Mouse (Mus musculus): Measurements from ENCODE around the gene Plin2. TPM values are rescaled to one million over a fixed set of nuclear protein-coding genes. Genes with fewer than 3 reads are reported as not detected.

Plin2 gene
- 58.6 and 69.5 TPM in 2 replicates for polyA plus RNA-seq (2016; fragmentation: Nextera tagmentation; extraction: Ambion mirVana)

DNA sequence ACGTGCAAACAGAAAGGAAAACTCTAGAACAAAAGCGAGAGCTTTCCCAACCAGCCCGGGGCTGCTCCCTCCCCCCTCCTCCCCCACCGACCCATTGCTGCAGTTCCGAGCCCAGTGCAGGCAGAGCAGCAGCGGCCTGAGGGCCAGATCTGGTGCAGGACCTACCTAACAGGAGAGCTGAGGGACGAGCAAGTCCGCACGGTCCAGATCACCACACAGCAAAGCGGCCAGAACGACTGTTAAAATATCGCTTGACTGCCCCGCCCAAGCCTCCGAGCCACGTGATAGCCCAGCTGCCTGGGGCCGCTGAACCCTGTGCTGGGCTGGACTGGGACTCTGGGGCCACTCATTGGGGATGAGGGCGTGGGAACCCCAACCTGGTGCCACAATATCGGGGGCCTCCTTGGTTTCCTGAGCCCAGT is at the start of gene Plin2:
Plin2 (minus strand) TSS at position 281 of the 422 bp plus-strand sequence.
- whole genome bisulfite sequencing: under 1% methylated on average over 18 of the region's 18 CpGs
- no peaks in the 10 kb centered on the region; the same call in 1 of the 2 replicates for H3K36me3 ChIP-seq
- peaks cover 7% of the 10 kb centered on the region; the same call in 1 of the 2 replicates for H3K4me1 ChIP-seq
- no peak within 1 kb of the TSS for H3K27ac ChIP-seq
- no peaks in the 10 kb centered on the region for H3K27me3 ChIP-seq (replicated peaks)
- no peaks in the 10 kb centered on the region for H3K9me3 ChIP-seq
- peak within 1 kb of the TSS; percentile 57 for H3K4me3 ChIP-seq
- ATAC-seq (ENCODE audit: low FRiP score, low read depth): peak; percentile 93
- H3K4me2 ChIP-seq (replicated peaks): peak within 1 kb of the TSS; percentile 73
- peak within 1 kb of the TSS; percentile 72 for H3K9ac ChIP-seq

DNA sequence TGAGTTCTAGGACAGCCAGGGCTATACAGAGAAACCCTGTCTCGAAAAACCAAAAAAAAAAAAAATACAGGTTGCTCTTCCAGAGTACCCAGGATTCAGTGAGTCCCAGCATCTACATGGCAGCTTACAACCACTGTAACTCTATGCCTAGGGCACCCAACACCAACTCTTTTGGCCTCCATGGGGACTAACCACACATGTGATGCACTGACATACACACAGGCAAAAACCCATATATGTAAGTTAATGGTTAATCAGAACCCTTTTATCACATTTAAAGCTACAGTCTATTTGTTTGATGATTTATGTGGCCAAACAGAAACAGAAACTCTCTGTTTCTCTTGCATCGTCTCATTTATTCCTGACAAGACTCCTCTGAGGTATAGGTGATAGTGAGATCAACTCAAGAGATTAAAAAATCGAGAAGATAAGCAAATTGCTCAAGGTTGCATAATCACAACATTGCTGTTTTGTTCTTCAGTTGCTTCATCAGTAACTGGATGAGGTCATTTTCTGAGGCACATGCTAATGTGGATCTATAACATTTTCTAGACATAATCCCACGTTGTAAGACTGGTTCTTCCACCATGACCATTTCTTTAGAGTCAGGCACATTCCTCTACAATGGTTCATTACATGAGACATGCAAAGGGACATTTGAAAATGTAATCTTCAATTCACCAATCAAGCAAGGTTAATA is 49.2 kb upstream of the Plin2 start:
- no peaks in the 10 kb centered on the region for H3K9me3 ChIP-seq
- WGBS: 77% methylated on average over 4 of the region's 4 CpGs
- H3K4me3 ChIP-seq: no peak overlapping the region
- no peak overlapping the region for H3K9ac ChIP-seq
- no peak overlapping the region for H3K27ac ChIP-seq
- H3K4me2 ChIP-seq (replicated peaks): no peak overlapping the region
- H3K27me3 ChIP-seq (replicated peaks): no peaks in the 10 kb centered on the region
- no peaks in the 10 kb centered on the region for H3K4me1 ChIP-seq
- ATAC-seq (ENCODE audit: low FRiP score, low read depth): no peak
- H3K36me3 ChIP-seq: no peaks in the 10 kb centered on the region

GRCm38 (mm10) chr4:86717176-86717575 is 47.3 kb upstream of the Plin2 start:
- no peak for ATAC-seq (ENCODE audit: low FRiP score, low read depth)
- Histone ChIP-seq H3K4me2 (replicated peaks) (no peak overlapping the region), H3K27ac (no peak overlapping the region), H3K27me3 (replicated peaks) (no peaks in the 10 kb centered on the region), H3K36me3 (no peaks in the 10 kb centered on the region), H3K4me3 (no peak overlapping the region), H3K4me1 (no peaks in the 10 kb centered on the region), H3K9ac (no peak overlapping the region), H3K9me3 (no peaks in the 10 kb centered on the region)
- WGBS: 93% methylated on average over 1 of the region's 1 CpGs

- Histone ChIP-seq H3K27ac (no peak overlapping the region), H3K4me2 (replicated peaks) (no peak overlapping the region), H3K36me3 (no peaks in the 10 kb centered on the region), H3K4me1 (no peaks in the 10 kb centered on the region), H3K9me3 (no peaks in the 10 kb centered on the region), H3K27me3 (replicated peaks) (no peaks in the 10 kb centered on the region), H3K4me3 (no peak overlapping the region), H3K9ac (no peak overlapping the region)
- 95% methylated on average over 1 of the region's 1 CpGs for WGBS
- no peak for ATAC-seq (ENCODE audit: low FRiP score, low read depth)
Measured at GRCm38 (mm10) chr4:86715341-86715740, 45.5 kb upstream of the Plin2 start.

GRCm38 (mm10) chr4:86713518-86713917 is 43.7 kb upstream of the Plin2 start:
- no peaks in the 10 kb centered on the region for H3K9me3 ChIP-seq
- H3K27me3 ChIP-seq (replicated peaks): no peaks in the 10 kb centered on the region
- H3K4me1 ChIP-seq: no peaks in the 10 kb centered on the region
- H3K9ac ChIP-seq: no peak overlapping the region
- 76% methylated on average over 2 of the region's 2 CpGs for WGBS
- no peaks in the 10 kb centered on the region for H3K36me3 ChIP-seq
- no peak overlapping the region for H3K27ac ChIP-seq
- no peak for ATAC-seq (ENCODE audit: low FRiP score, low read depth)
- no peak overlapping the region for H3K4me2 ChIP-seq (replicated peaks)
- no peak overlapping the region for H3K4me3 ChIP-seq

GRCm38 (mm10) chr4:86712751-86713195 is 42.9 kb upstream of the Plin2 start:
- Histone ChIP-seq H3K4me2 (replicated peaks) (no peak overlapping the region), H3K4me3 (no peak overlapping the region), H3K27me3 (replicated peaks) (no peaks in the 10 kb centered on the region), H3K9ac (no peak overlapping the region), H3K4me1 (no peaks in the 10 kb centered on the region), H3K36me3 (no peaks in the 10 kb centered on the region), H3K27ac (no peak overlapping the region), H3K9me3 (no peaks in the 10 kb centered on the region)
- ATAC-seq (ENCODE audit: low FRiP score, low read depth): no peak
- 91% methylated on average over 12 of the region's 12 CpGs for WGBS

- no peak overlapping the region for H3K4me2 ChIP-seq (replicated peaks)
- H3K9me3 ChIP-seq: no peaks in the 10 kb centered on the region
- WGBS: 68% methylated on average over 4 of the region's 4 CpGs
- H3K4me3 ChIP-seq: no peak overlapping the region
- no peak overlapping the region for H3K27ac ChIP-seq
- no peaks in the 10 kb centered on the region for H3K4me1 ChIP-seq
- H3K27me3 ChIP-seq (replicated peaks): no peaks in the 10 kb centered on the region
- ATAC-seq (ENCODE audit: low FRiP score, low read depth): no peak
- no peaks in the 10 kb centered on the region for H3K36me3 ChIP-seq
- no peak overlapping the region for H3K9ac ChIP-seq
Measured at GRCm38 (mm10) chr4:86710666-86711215, 40.9 kb upstream of the Plin2 start.

DNA sequence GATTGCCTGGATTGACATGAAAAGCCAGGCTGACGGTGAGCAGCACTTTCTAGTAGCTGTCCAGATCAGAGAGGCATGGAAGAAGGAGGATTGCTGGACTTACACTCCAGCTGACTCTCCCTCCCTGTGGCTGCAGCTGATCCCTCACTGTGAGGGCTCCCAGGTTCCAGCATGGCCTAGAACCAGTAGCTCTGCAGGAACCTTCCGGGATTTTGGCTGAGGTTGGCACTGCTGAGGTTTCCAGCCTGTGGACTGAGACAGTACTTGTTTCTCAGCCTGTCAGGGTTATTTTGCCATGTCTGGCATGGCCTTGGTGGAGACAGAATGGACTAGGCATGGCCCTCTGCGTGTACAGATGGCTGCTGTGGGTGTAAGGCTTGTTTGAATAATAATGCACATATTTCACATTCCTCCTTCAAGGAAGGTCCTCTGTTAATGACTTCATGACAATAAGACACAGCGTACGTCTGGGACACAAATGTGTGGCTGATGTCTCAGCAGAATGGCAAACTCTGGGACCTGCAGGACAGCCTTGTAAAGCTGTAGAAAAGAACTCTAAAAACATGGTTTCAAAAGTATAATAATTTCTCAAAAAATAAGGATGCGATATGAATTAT is 40.3 kb upstream of the Plin2 start:
- WGBS: 64% methylated on average over 6 of the region's 6 CpGs
- Histone ChIP-seq H3K9me3 (no peaks in the 10 kb centered on the region), H3K4me2 (replicated peaks) (no peak overlapping the region), H3K4me3 (no peak overlapping the region), H3K27me3 (replicated peaks) (no peaks in the 10 kb centered on the region), H3K27ac (no peak overlapping the region), H3K4me1 (no peaks in the 10 kb centered on the region), H3K9ac (no peak overlapping the region), H3K36me3 (no peaks in the 10 kb centered on the region)
- no peak for ATAC-seq (ENCODE audit: low FRiP score, low read depth)

GRCm38 (mm10) chr4:86708801-86709200 is 38.9 kb upstream of the Plin2 start:
- no peak overlapping the region for H3K4me2 ChIP-seq (replicated peaks)
- H3K9me3 ChIP-seq: no peaks in the 10 kb centered on the region
- WGBS: 43% methylated on average over 1 of the region's 1 CpGs
- no peaks in the 10 kb centered on the region for H3K4me1 ChIP-seq
- H3K27ac ChIP-seq: no peak overlapping the region
- no peaks in the 10 kb centered on the region for H3K36me3 ChIP-seq
- no peak overlapping the region for H3K9ac ChIP-seq
- no peaks in the 10 kb centered on the region for H3K27me3 ChIP-seq (replicated peaks)
- H3K4me3 ChIP-seq: no peak overlapping the region
- ATAC-seq (ENCODE audit: low FRiP score, low read depth): no peak

GRCm38 (mm10) chr4:86699161-86699865 is 29.5 kb upstream of the Plin2 start:
- no peak overlapping the region for H3K27ac ChIP-seq
- no peak overlapping the region for H3K4me2 ChIP-seq (replicated peaks)
- no peaks in the 10 kb centered on the region for H3K27me3 ChIP-seq (replicated peaks)
- no peaks in the 10 kb centered on the region for H3K4me1 ChIP-seq
- no peak overlapping the region for H3K9ac ChIP-seq
- 80% methylated on average over 5 of the region's 5 CpGs for WGBS
- ATAC-seq (ENCODE audit: low FRiP score, low read depth): no peak
- no peaks in the 10 kb centered on the region for H3K9me3 ChIP-seq
- H3K36me3 ChIP-seq: no peaks in the 10 kb centered on the region
- H3K4me3 ChIP-seq: no peak overlapping the region

- WGBS: 9% methylated on average over 4 of the region's 4 CpGs
Measured at GRCm38 (mm10) chr4:86696890-86697289, 27.0 kb upstream of the Plin2 start.

DNA sequence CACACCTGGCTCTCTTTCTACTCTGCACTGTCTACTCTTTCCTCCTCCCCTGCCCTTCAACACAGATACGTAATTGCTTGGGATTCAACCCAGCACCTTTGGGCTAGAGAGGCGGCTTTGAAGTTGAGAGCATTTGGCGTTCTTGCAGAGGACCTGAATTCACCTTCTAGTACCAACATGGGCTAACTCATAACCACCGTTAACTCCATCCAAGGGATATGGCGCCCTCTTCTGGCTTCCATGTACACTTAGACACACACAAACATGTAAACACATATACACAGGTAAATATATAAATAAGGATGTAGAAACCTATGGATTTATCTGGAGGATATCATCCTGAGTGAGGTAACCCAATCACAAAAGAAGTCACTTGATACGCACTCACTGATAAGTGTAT is 25.2 kb upstream of the Plin2 start:
- no peak for ATAC-seq (ENCODE audit: low FRiP score, low read depth)

More at GRCm38 (mm10) chr4:86696890-86697289, 27.0 kb upstream of the Plin2 start:
- Histone ChIP-seq H3K27ac (no peak overlapping the region), H3K4me3 (no peak overlapping the region), H3K9me3 (no peaks in the 10 kb centered on the region), H3K4me2 (replicated peaks) (no peak overlapping the region), H3K4me1 (no peaks in the 10 kb centered on the region), H3K27me3 (replicated peaks) (no peaks in the 10 kb centered on the region), H3K9ac (no peak overlapping the region), H3K36me3 (no peaks in the 10 kb centered on the region)
- peak; percentile 72 for ATAC-seq (ENCODE audit: low FRiP score, low read depth)

More for the DNA sequence above, 25.2 kb upstream of the Plin2 start:
- Histone ChIP-seq H3K36me3 (no peaks in the 10 kb centered on the region), H3K27ac (no peak overlapping the region), H3K4me3 (no peak overlapping the region), H3K9ac (no peak overlapping the region), H3K4me2 (replicated peaks) (no peak overlapping the region), H3K27me3 (replicated peaks) (no peaks in the 10 kb centered on the region), H3K9me3 (no peaks in the 10 kb centered on the region), H3K4me1 (no peaks in the 10 kb centered on the region)
- 47% methylated on average over 6 of the region's 6 CpGs for WGBS
